Mouse (Mus musculus) G1E (cell line): ENCODE measurements around the gene Nars2.

Source experiments
- CTCF ChIP-seq: IDR thresholded peaks from 2 replicates; pipeline ENCODE4 v1.5.1; 2012; ENCODE audit warnings: low read depth, low read length, inconsistent platforms, mixed read lengths
- GATA1 ChIP-seq: IDR thresholded peaks from 2 replicates; pipeline ENCODE4 v1.6.1; 2012; ENCODE audit warnings: borderline replicate concordance, low read length, inconsistent platforms, mixed read lengths
- POLR2AphosphoS5 ChIP-seq: IDR thresholded peaks from 2 replicates; pipeline ENCODE4 v1.6.1; 2012; ENCODE audit warnings: low read depth, low read length, inconsistent platforms; ENCODE audit not compliant: insufficient replicate concordance
- TAL1 ChIP-seq: conservative IDR thresholded peaks from 2 replicates; pipeline ENCODE4 v1.6.1; 2012; ENCODE audit warnings: low read depth, low read length, inconsistent platforms, mixed read lengths

DNA sequence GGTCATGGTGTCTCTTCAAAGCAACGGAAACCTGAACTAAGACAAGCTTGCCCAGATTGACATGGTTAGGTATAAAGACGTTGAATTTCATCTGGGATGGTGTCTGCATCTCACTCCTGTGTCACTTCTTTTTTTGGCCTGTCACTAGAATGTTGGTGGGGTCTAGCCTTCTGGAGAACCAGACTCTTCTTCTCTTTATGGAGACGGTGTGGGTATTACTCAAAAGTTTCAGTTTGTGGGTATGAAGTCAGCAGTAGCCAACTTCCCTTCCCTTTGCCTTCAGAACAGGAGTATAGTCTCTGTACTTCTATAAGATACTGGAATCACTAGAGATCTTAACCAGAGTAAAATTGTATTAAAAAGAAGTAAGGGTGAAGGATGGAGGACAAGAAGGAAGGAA, 156.8 kb downstream of the Nars2 start:
- TF ChIP-seq CTCF (no peak), GATA1 (no peak), TAL1 (no peak), POLR2AphosphoS5 (no peak)
